Mouse (Mus musculus): Measurements from ENCODE around the gene Fbxo45. TPM values are rescaled to one million over a fixed set of nuclear protein-coding genes. Genes with fewer than 3 reads are reported as not detected.

The Fbxo45 gene
- 13.9 and 17.9 TPM in 2 replicates for polyA plus RNA-seq (2014; fragmentation: Nextera tagmentation; extraction: Ambion mirVana)

DNA sequence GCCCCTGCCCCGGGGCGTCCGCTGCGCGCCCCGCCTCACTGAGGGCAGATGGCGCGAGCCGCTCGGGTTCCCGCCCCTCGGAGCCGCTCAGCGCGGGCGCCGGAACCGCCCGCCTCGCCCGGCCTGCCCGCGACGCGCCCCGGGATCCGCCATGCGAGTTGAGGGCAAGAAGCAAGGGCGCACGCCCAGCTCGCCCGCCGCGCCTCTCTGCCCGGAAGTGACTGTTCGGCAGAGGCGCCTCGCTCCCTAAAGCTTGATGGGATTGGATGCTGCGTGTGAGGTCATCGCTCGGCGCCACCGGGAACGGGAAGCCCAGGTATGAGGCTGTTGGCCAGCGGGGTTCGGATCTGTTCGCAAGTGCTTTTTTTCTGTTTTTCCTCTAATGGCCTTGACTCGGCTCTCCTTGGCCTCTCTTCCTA lies at the start of gene Fbxo45, which contains the start of gene Wdr53:
Gene Fbxo45 (minus strand): TSS at position 207 of the 419 bp plus-strand sequence.
Gene Wdr53 (plus strand): TSS at position 276 of the 419 bp plus-strand sequence.
- H3K27ac ChIP-seq (ENCODE audit: low read depth, low read length) = peak within 1 kb of the TSS; percentile 90
- H3K4me1 ChIP-seq (ENCODE audit: control insufficient read depth, insufficient read depth, low read length) = peaks cover 15% of the 10 kb centered on the region
- no peaks in the 10 kb centered on the region for H3K27me3 ChIP-seq (ENCODE audit: control insufficient read depth, insufficient read depth, low read length)
- peak within 1 kb of the TSS; percentile 66 for H3K4me2 ChIP-seq (ENCODE audit: low read depth, low read length)
- H3K9ac ChIP-seq (replicated peaks; ENCODE audit: low read depth, low read length) = peak within 1 kb of the TSS; percentile 84
- no peaks in the 10 kb centered on the region for H3K36me3 ChIP-seq (ENCODE audit: control insufficient read depth, insufficient read depth, low read length)
- H3K9me3 ChIP-seq (ENCODE audit: control insufficient read depth, low read length) = no peaks in the 10 kb centered on the region
- peak; percentile 99 for ATAC-seq (ENCODE audit: low read depth)
- WGBS = under 1% methylated on average over 44 of the region's 48 CpGs
- H3K4me3 ChIP-seq (ENCODE audit: low read depth, low read length) = peak within 1 kb of the TSS; percentile 97

DNA sequence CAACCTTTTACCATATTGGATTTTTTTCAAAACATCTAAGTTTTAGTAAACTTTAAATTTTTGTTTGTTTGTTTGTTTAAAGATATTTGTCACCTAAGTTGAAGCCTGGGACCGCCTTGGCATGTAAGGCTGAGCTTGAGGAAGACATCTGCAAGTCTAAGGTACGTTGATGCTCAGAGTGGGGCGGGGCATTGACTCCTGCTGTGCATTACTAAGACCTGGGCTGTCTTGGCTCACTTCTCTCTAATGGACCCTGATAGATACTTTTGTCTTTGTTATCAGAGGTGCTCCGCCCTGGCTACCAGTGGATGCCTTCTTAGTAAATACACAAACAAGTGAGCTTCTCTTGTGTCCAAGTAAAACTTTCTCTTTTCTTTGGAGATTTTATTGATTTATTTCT lies 44.9 kb upstream of the Fbxo45 start:
- H3K36me3 ChIP-seq (ENCODE audit: control insufficient read depth, insufficient read depth, low read length) = peaks cover 35% of the 10 kb centered on the region
- no peak overlapping the region for H3K27ac ChIP-seq (ENCODE audit: low read depth, low read length)
- no peaks in the 10 kb centered on the region for H3K4me1 ChIP-seq (ENCODE audit: control insufficient read depth, insufficient read depth, low read length)
- no peak for ATAC-seq (ENCODE audit: low read depth)
- no peak overlapping the region for H3K9ac ChIP-seq (replicated peaks; ENCODE audit: low read depth, low read length)
- WGBS = 94% methylated on average over 4 of the region's 4 CpGs
- H3K4me2 ChIP-seq (ENCODE audit: low read depth, low read length) = no peak overlapping the region
- H3K9me3 ChIP-seq (ENCODE audit: control insufficient read depth, low read length) = no peaks in the 10 kb centered on the region
- H3K27me3 ChIP-seq (ENCODE audit: control insufficient read depth, insufficient read depth, low read length) = no peaks in the 10 kb centered on the region
- no peak overlapping the region for H3K4me3 ChIP-seq (ENCODE audit: low read depth, low read length)

DNA sequence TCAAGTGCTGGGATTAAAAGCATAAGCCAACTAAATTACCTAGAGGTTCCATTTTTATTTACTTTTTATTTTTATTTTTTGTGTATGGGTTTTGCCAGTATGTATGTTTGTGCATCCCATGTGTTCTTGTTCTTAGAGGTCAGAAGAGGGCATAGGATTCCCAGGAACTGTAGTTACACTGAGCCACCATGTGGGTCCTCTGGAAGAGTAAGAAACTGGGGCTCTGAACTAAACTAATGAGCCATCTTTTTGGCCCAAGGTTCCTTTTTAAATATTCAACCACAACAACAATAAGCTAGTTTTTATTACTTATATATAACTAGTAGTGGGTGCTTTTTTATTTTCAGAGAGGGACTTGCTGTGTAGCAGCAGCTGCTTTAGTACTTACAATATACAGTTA lies 35.6 kb upstream of the Fbxo45 start:
- H3K4me2 ChIP-seq (ENCODE audit: low read depth, low read length) = no peak overlapping the region
- ATAC-seq (ENCODE audit: low read depth) = no peak
- peaks cover 25% of the 10 kb centered on the region; the same call in 1 of the 2 replicates for H3K36me3 ChIP-seq (ENCODE audit: control insufficient read depth, insufficient read depth, low read length)

DNA sequence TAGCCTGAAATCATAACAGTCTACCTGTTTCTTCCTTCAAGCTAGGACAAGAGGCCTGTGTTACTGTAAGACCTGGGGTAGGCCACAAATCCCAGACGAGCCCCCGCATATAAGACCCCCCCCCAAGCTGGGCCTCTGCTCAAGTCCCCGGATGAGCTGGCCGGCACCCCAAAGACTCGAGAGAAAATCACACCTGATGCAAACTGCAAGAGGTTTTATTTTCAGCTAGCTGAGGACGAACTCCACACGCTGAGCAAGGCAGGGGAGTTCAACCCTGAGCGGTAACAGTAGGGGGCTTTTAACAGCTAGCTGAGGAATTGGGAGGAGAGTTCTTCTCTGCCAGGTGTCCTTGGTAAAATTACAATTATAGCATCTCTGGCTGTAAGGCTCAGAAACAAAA lies 33.3 kb upstream of the Fbxo45 start:
- peaks cover 18% of the 10 kb centered on the region; the same call in 1 of the 2 replicates for H3K36me3 ChIP-seq (ENCODE audit: control insufficient read depth, insufficient read depth, low read length)
- H3K9me3 ChIP-seq (ENCODE audit: control insufficient read depth, low read length) = no peaks in the 10 kb centered on the region
- no peak overlapping the region for H3K9ac ChIP-seq (replicated peaks; ENCODE audit: low read depth, low read length)
- WGBS = 87% methylated on average over 8 of the region's 8 CpGs
- H3K27me3 ChIP-seq (ENCODE audit: control insufficient read depth, insufficient read depth, low read length) = no peaks in the 10 kb centered on the region
- H3K4me1 ChIP-seq (ENCODE audit: control insufficient read depth, insufficient read depth, low read length) = peaks cover 14% of the 10 kb centered on the region
- H3K4me3 ChIP-seq (ENCODE audit: low read depth, low read length) = peak overlapping the region; percentile 4; the same call in 1 of the 2 replicates
- no peak overlapping the region for H3K27ac ChIP-seq (ENCODE audit: low read depth, low read length)
- ATAC-seq (ENCODE audit: low read depth) = no peak
- peak overlapping the region; percentile 52 for H3K4me2 ChIP-seq (ENCODE audit: low read depth, low read length)

More for the DNA sequence above, 35.6 kb upstream of the Fbxo45 start:
- peaks cover 10% of the 10 kb centered on the region for H3K4me1 ChIP-seq (ENCODE audit: control insufficient read depth, insufficient read depth, low read length)
- H3K27me3 ChIP-seq (ENCODE audit: control insufficient read depth, insufficient read depth, low read length) = no peaks in the 10 kb centered on the region
- no peak overlapping the region for H3K27ac ChIP-seq (ENCODE audit: low read depth, low read length)
- no peak overlapping the region for H3K9ac ChIP-seq (replicated peaks; ENCODE audit: low read depth, low read length)
- no peak overlapping the region for H3K4me3 ChIP-seq (ENCODE audit: low read depth, low read length)
- H3K9me3 ChIP-seq (ENCODE audit: control insufficient read depth, low read length) = no peaks in the 10 kb centered on the region

DNA sequence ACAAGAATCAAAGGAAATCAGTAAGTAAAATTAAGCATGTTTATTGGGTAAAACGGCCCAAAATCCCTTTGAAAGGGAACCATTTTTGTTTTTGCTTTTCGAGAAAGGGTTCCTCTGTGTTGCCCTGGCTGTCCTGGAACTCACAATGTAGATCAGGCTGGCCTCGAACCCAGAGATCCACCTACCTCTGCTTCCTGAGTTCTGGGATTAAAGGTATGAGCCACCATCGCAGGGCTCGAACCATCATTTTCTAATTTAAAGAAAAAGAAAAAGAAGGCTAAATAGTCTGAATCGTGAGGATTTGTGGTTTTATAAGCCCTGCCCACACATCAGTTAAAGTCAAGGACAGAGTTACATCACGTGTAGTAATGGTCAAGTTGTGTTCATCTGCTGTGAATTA lies 31.4 kb upstream of the Fbxo45 start:
- no peak overlapping the region for H3K27ac ChIP-seq (ENCODE audit: low read depth, low read length)
- no peaks in the 10 kb centered on the region for H3K27me3 ChIP-seq (ENCODE audit: control insufficient read depth, insufficient read depth, low read length)
- H3K4me2 ChIP-seq (ENCODE audit: low read depth, low read length) = peak overlapping the region; percentile 52
- peak overlapping the region; percentile 84 for H3K9ac ChIP-seq (replicated peaks; ENCODE audit: low read depth, low read length)
- H3K36me3 ChIP-seq (ENCODE audit: control insufficient read depth, insufficient read depth, low read length) = no peaks in the 10 kb centered on the region; the same call in 1 of the 2 replicates
- peak overlapping the region; percentile 92 for H3K4me3 ChIP-seq (ENCODE audit: low read depth, low read length)
- ATAC-seq (ENCODE audit: low read depth) = no peak
- peaks cover 14% of the 10 kb centered on the region for H3K4me1 ChIP-seq (ENCODE audit: control insufficient read depth, insufficient read depth, low read length)
- 56% methylated on average over 7 of the region's 7 CpGs for WGBS
- no peaks in the 10 kb centered on the region for H3K9me3 ChIP-seq (ENCODE audit: control insufficient read depth, low read length)

DNA sequence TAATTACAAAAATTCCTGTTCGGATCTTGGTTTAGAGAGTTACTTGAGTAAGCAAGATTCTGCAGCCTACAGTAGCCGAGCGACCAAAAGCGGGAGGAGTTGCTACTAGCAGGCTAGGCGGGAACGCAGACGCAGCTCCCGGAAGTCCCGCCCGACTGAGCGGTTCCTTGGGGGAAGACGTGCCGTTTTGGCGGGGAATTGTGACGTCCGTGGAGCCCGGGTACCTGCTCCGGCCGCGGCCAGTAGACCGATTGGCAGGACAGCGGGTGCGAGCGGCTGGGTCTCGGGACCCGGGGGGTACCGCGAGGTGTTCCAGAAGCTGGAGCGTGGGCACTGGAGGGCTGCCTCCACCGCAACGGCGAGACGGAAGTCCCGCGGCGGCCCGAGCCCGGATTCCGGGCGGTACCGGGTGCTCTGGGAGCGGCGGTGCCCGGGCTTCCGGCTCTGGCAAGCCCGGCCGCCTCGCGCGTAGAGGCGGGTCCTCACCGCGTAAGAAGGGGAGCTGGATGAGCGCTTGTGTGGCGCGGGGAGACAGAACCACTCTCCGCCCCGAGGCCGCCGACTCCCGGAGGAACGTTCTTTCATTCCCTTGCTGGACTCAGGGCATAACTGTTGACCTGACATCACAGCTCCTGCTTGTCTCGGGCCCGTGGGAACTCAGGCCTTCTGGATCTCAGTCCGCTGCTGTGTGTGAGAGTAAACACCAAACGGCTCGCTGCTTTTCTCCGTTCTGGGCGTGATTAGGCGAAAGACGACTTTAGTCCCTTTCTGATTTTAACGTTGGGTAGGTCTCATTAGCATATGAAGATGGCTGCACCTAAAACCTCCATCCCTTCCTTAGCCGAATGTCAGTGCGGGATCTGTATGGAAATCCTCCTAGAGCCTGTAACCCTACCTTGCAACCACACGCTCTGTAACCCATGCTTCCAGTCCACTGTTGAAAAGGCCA lies 30.6 kb upstream of the Fbxo45 start, which contains the start of gene Rnf168:
Gene Rnf168 (plus strand): TSS at position 152 of the 949 bp plus-strand sequence.
- Histone ChIP-seq H3K27me3 (ENCODE audit: control insufficient read depth, insufficient read depth, low read length) (no peaks in the 10 kb centered on the region), H3K27ac (ENCODE audit: low read depth, low read length) (peak within 1 kb of the TSS; percentile 90), H3K4me1 (ENCODE audit: control insufficient read depth, insufficient read depth, low read length) (peaks cover 14% of the 10 kb centered on the region), H3K4me3 (ENCODE audit: low read depth, low read length) (peak within 1 kb of the TSS; percentile 92), H3K36me3 (ENCODE audit: control insufficient read depth, insufficient read depth, low read length) (no peaks in the 10 kb centered on the region), H3K9ac (replicated peaks; ENCODE audit: low read depth, low read length) (peak within 1 kb of the TSS; percentile 84), H3K4me2 (ENCODE audit: low read depth, low read length) (peak within 1 kb of the TSS; percentile 52), H3K9me3 (ENCODE audit: control insufficient read depth, low read length) (no peaks in the 10 kb centered on the region)
- ATAC-seq (ENCODE audit: low read depth) = peak; percentile 93
- WGBS = under 1% methylated on average over 73 of the region's 75 CpGs

DNA sequence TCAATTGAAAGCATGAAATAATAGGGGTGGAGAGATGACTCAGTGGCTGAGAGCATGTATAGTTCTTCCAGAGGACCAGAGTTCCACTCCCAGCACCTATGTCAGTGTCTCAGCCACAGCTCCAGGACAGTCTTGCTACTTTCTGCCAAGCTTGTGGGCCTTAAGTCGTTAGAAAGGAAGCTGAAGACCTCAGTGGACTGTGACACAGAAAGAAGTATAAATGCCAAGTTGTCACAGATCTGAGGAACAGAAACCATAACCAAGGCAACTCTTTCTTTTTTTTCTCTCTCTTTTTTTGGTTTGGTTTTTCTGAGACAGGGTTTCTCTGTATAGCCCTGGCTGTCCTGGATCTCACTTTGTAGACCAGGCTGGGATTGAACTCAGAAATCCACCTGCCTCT lies 28.9 kb upstream of the Fbxo45 start:
- Histone ChIP-seq H3K4me1 (ENCODE audit: control insufficient read depth, insufficient read depth, low read length) (peaks cover 14% of the 10 kb centered on the region), H3K9me3 (ENCODE audit: control insufficient read depth, low read length) (no peaks in the 10 kb centered on the region), H3K27ac (ENCODE audit: low read depth, low read length) (no peak overlapping the region), H3K9ac (replicated peaks; ENCODE audit: low read depth, low read length) (no peak overlapping the region), H3K36me3 (ENCODE audit: control insufficient read depth, insufficient read depth, low read length) (no peaks in the 10 kb centered on the region), H3K4me3 (ENCODE audit: low read depth, low read length) (no peak overlapping the region), H3K27me3 (ENCODE audit: control insufficient read depth, insufficient read depth, low read length) (no peaks in the 10 kb centered on the region), H3K4me2 (ENCODE audit: low read depth, low read length) (no peak overlapping the region)
- ATAC-seq (ENCODE audit: low read depth) = no peak
- 85% methylated on average over 1 of the region's 1 CpGs for WGBS

DNA sequence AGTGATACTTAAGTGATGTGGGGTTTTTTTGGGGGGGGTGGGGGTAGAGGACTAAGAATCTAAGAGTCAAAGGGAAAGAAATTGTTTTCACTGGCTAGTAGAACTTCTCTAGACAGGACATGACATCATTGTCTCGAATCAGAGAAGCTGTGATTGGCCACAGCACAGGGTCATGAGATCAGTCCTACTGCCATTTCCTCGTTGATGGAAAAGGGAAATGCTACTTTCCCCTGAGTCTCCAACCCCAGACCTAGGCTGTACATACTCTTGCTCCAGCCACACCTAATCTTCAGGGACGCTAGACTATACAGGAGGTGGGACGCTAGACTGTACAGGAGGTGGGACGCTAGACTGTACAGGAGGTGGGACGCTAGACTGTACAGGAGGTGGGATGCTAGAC lies 28.1 kb upstream of the Fbxo45 start:
- no peak overlapping the region for H3K27ac ChIP-seq (ENCODE audit: low read depth, low read length)
- H3K9me3 ChIP-seq (ENCODE audit: control insufficient read depth, low read length) = no peaks in the 10 kb centered on the region
- H3K36me3 ChIP-seq (ENCODE audit: control insufficient read depth, insufficient read depth, low read length) = no peaks in the 10 kb centered on the region
- WGBS = 89% methylated on average over 6 of the region's 6 CpGs
- H3K4me3 ChIP-seq (ENCODE audit: low read depth, low read length) = no peak overlapping the region
- ATAC-seq (ENCODE audit: low read depth) = no peak
- no peak overlapping the region for H3K4me2 ChIP-seq (ENCODE audit: low read depth, low read length)
- H3K9ac ChIP-seq (replicated peaks; ENCODE audit: low read depth, low read length) = no peak overlapping the region
- H3K4me1 ChIP-seq (ENCODE audit: control insufficient read depth, insufficient read depth, low read length) = peaks cover 14% of the 10 kb centered on the region
- no peaks in the 10 kb centered on the region for H3K27me3 ChIP-seq (ENCODE audit: control insufficient read depth, insufficient read depth, low read length)

DNA sequence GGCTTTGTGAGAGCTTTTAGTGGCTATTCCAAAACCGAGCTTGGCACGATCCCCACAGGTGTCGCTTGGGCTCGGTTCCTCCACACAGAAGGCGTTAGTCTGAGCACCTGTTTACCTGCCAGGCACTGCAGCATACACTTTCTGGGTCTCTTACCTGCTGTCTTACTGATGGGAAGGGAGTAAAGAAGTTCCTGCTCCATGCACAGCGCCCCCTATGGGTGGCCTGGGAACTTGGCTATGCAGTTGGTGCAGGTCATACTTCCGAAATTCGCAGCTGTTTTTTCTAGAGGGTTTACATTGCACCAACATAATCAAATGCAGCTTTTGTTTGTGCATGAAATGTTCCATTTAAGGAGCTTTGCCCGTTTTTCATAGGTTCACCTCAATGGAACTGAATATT lies 26.4 kb upstream of the Fbxo45 start:
- Histone ChIP-seq H3K9me3 (ENCODE audit: control insufficient read depth, low read length) (no peaks in the 10 kb centered on the region), H3K27me3 (ENCODE audit: control insufficient read depth, insufficient read depth, low read length) (no peaks in the 10 kb centered on the region), H3K4me3 (ENCODE audit: low read depth, low read length) (no peak overlapping the region), H3K36me3 (ENCODE audit: control insufficient read depth, insufficient read depth, low read length) (no peaks in the 10 kb centered on the region), H3K27ac (ENCODE audit: low read depth, low read length) (no peak overlapping the region), H3K4me2 (ENCODE audit: low read depth, low read length) (no peak overlapping the region), H3K4me1 (ENCODE audit: control insufficient read depth, insufficient read depth, low read length) (peaks cover 4% of the 10 kb centered on the region; the same call in 1 of the 2 replicates), H3K9ac (replicated peaks; ENCODE audit: low read depth, low read length) (no peak overlapping the region)
- WGBS = 48% methylated on average over 9 of the region's 9 CpGs
- ATAC-seq (ENCODE audit: low read depth) = no peak

Measured in neural tube, embryonic 14.5 days (tissue).